Mouse (Mus musculus) kidney, adult 2 months (tissue): ENCODE data around the gene Kcng3.

ENCODE experiments used
- CTCF ChIP-seq: fragments of 200-500 bp; conservative IDR thresholded peaks from 2 replicates; pipeline ENCODE4 v1.5.1; 2011; ENCODE audit warnings: low read depth, mild to moderate bottlenecking, control low read depth, low read length, moderate library complexity, mixed read lengths; ENCODE audit not compliant: insufficient read depth, insufficient read length
- POLR2A ChIP-seq: fragments of 200-500 bp; IDR thresholded peaks from one replicate; pipeline ENCODE4 v1.6.1; 2011; ENCODE audit warnings: low read depth, low read length, control low read depth

GRCm38 (mm10) chr17:83666597-83667287 is 35.0 kb upstream of the Kcng3 start:
- TF ChIP-seq CTCF (no peak), POLR2A (no peak)
